Mouse (Mus musculus): ENCODE data around the gene Olfr718-ps1. TPM values are rescaled to one million over a fixed set of nuclear protein-coding genes. Genes with fewer than 3 reads are reported as not detected.

Olfr718-ps1 gene
- polyA plus RNA-seq, 1 experiment: not detected

GRCm38 (mm10) chr5:143129101-143129500 is 18.3 kb downstream of the Olfr718-ps1 start:
- H3K4me3 ChIP-seq (ENCODE audit: low read depth, low read length): no peak overlapping the region
- no peak for TF ChIP-seq POLR2A (IDR thresholded peaks at IDR 0.05; ENCODE audit: low read depth, low read length)
- no peak for TF ChIP-seq CTCF (IDR thresholded peaks at IDR 0.05; ENCODE audit: extremely low read depth, insufficient read length, insufficient replicate concordance, low read depth, low read length)
- 0 out of 2 replicates have a peak, but pooled peaks cover 3% of the 10 kb centered on the region for H3K27me3 ChIP-seq (ENCODE audit: control insufficient read depth, insufficient read depth, low read length)
- peaks cover 6% of the 10 kb centered on the region; the same call in 1 of the 2 replicates for H3K4me1 ChIP-seq (ENCODE audit: control insufficient read depth, insufficient read depth, insufficient read length, low read length)
- no peak overlapping the region for H3K27ac ChIP-seq (ENCODE audit: insufficient read depth, low read depth, low read length)
- WGBS: 90% methylated on average over 16 of the region's 16 CpGs
- no peaks in the 10 kb centered on the region for H3K36me3 ChIP-seq (ENCODE audit: control insufficient read depth, insufficient read depth, low read length)

- Histone ChIP-seq H3K27me3 (ENCODE audit: control insufficient read depth, insufficient read depth, low read length) (0 out of 2 replicates have a peak, but pooled peaks cover 3% of the 10 kb centered on the region), H3K4me3 (ENCODE audit: low read depth, low read length) (no peak overlapping the region), H3K27ac (ENCODE audit: insufficient read depth, low read depth, low read length) (no peak overlapping the region), H3K36me3 (ENCODE audit: control insufficient read depth, insufficient read depth, low read length) (no peaks in the 10 kb centered on the region), H3K4me1 (ENCODE audit: control insufficient read depth, insufficient read depth, insufficient read length, low read length) (peaks cover 3% of the 10 kb centered on the region; the same call in 1 of the 2 replicates)
- no peak for TF ChIP-seq CTCF (IDR thresholded peaks at IDR 0.05; ENCODE audit: extremely low read depth, insufficient read length, insufficient replicate concordance, low read depth, low read length)
- no peak for TF ChIP-seq POLR2A (IDR thresholded peaks at IDR 0.05; ENCODE audit: low read depth, low read length)
- 81% methylated on average over 8 of the region's 8 CpGs for WGBS
Observed at GRCm38 (mm10) chr5:143127837-143128236, 19.5 kb downstream of the Olfr718-ps1 start.

DNA sequence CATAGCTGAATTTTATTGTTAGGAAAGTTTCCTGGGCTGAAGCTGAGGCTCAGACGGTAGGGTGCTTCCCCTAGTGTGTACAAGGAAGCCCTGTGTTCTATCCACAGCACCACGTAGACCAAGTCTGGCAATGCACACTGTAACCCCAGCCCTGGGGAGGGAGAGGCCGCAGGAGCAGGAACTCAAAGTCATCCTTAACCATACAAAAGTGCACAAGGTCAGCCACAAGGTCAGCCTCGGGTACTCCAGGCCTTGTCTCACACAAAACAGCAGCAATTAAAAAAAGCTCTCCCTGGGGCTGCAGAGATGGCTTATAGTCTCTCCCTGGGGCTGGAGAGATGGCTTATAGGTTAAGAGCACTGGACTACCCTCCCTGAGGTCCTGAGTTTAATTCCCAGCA is 20.5 kb downstream of the Olfr718-ps1 start:
- TF ChIP-seq CTCF (IDR thresholded peaks at IDR 0.05; ENCODE audit: extremely low read depth, insufficient read length, insufficient replicate concordance, low read depth, low read length): no peak
- no peak for TF ChIP-seq POLR2A (IDR thresholded peaks at IDR 0.05; ENCODE audit: low read depth, low read length)
- 57% methylated on average over 4 of the region's 4 CpGs for WGBS
- H3K4me3 ChIP-seq (ENCODE audit: low read depth, low read length): no peak overlapping the region
- no peaks in the 10 kb centered on the region for H3K36me3 ChIP-seq (ENCODE audit: control insufficient read depth, insufficient read depth, low read length)
- no peaks in the 10 kb centered on the region for H3K4me1 ChIP-seq (ENCODE audit: control insufficient read depth, insufficient read depth, insufficient read length, low read length)
- H3K27ac ChIP-seq (ENCODE audit: insufficient read depth, low read depth, low read length): no peak overlapping the region
- H3K27me3 ChIP-seq (ENCODE audit: control insufficient read depth, insufficient read depth, low read length): 0 out of 2 replicates have a peak, but pooled peaks cover 3% of the 10 kb centered on the region

- no peak for TF ChIP-seq POLR2A (IDR thresholded peaks at IDR 0.05; ENCODE audit: low read depth, low read length)
- TF ChIP-seq CTCF (IDR thresholded peaks at IDR 0.05; ENCODE audit: extremely low read depth, insufficient read length, insufficient replicate concordance, low read depth, low read length): no peak
- WGBS: 87% methylated on average over 9 of the region's 9 CpGs
- no peak overlapping the region for H3K4me3 ChIP-seq (ENCODE audit: low read depth, low read length)
Observed at GRCm38 (mm10) chr5:143126089-143126488, 21.3 kb downstream of the Olfr718-ps1 start.

GRCm38 (mm10) chr5:143125601-143126000 is 21.8 kb downstream of the Olfr718-ps1 start:
- WGBS: 65% methylated on average over 7 of the region's 7 CpGs
- TF ChIP-seq CTCF (IDR thresholded peaks at IDR 0.05; ENCODE audit: extremely low read depth, insufficient read length, insufficient replicate concordance, low read depth, low read length): no peak
- no peak for TF ChIP-seq POLR2A (IDR thresholded peaks at IDR 0.05; ENCODE audit: low read depth, low read length)
- H3K27ac ChIP-seq (ENCODE audit: insufficient read depth, low read depth, low read length): no peak overlapping the region
- H3K4me3 ChIP-seq (ENCODE audit: low read depth, low read length): no peak overlapping the region
- H3K4me1 ChIP-seq (ENCODE audit: control insufficient read depth, insufficient read depth, insufficient read length, low read length): no peaks in the 10 kb centered on the region
- no peaks in the 10 kb centered on the region for H3K36me3 ChIP-seq (ENCODE audit: control insufficient read depth, insufficient read depth, low read length)
- H3K27me3 ChIP-seq (ENCODE audit: control insufficient read depth, insufficient read depth, low read length): 0 out of 2 replicates have a peak, but pooled peaks cover 3% of the 10 kb centered on the region

More at GRCm38 (mm10) chr5:143126089-143126488, 21.3 kb downstream of the Olfr718-ps1 start:
- Histone ChIP-seq H3K36me3 (ENCODE audit: control insufficient read depth, insufficient read depth, low read length) (no peaks in the 10 kb centered on the region), H3K27me3 (ENCODE audit: control insufficient read depth, insufficient read depth, low read length) (0 out of 2 replicates have a peak, but pooled peaks cover 3% of the 10 kb centered on the region), H3K4me1 (ENCODE audit: control insufficient read depth, insufficient read depth, insufficient read length, low read length) (no peaks in the 10 kb centered on the region), H3K27ac (ENCODE audit: insufficient read depth, low read depth, low read length) (no peak overlapping the region)

DNA sequence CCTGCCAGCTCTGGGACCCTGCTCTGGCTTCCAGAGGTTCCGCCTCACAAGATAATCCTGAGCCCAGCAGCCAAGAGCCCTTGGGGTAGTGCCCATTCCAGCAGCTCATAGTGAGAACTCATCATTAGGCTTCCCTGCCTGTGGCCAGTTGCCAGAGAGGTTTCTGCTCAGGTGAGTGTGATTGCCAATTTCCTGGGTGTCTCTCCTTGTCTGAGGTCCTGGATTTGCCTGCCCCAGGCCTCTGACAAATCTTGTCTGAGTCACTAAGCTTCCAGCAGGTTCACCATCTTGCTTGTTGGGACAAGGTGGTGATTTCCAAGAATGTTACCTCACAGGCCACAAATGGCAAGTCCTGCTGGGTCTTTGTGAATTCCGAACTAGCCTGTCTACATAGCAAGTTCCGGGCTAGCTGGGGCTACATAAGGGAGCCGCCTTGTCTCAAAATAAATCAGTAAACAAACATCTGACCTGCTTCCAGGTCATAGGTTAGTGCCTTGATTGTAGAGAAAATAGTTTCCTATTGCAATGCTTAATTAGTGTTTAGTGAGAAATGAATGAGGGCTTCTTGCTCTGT is 22.5 kb downstream of the Olfr718-ps1 start:
- Histone ChIP-seq H3K36me3 (ENCODE audit: control insufficient read depth, insufficient read depth, low read length) (no peaks in the 10 kb centered on the region), H3K4me3 (ENCODE audit: low read depth, low read length) (no peak overlapping the region), H3K4me1 (ENCODE audit: control insufficient read depth, insufficient read depth, insufficient read length, low read length) (no peaks in the 10 kb centered on the region), H3K27ac (ENCODE audit: insufficient read depth, low read depth, low read length) (no peak overlapping the region), H3K27me3 (ENCODE audit: control insufficient read depth, insufficient read depth, low read length) (no peaks in the 10 kb centered on the region)
- no peak for TF ChIP-seq POLR2A (IDR thresholded peaks at IDR 0.05; ENCODE audit: low read depth, low read length)
- no peak for TF ChIP-seq CTCF (IDR thresholded peaks at IDR 0.05; ENCODE audit: extremely low read depth, insufficient read length, insufficient replicate concordance, low read depth, low read length)
- WGBS: 84% methylated on average over 4 of the region's 4 CpGs

GRCm38 (mm10) chr5:143122673-143123072 is 24.7 kb downstream of the Olfr718-ps1 start:
- Histone ChIP-seq H3K27ac (ENCODE audit: insufficient read depth, low read depth, low read length) (no peak overlapping the region), H3K4me1 (ENCODE audit: control insufficient read depth, insufficient read depth, insufficient read length, low read length) (no peaks in the 10 kb centered on the region), H3K27me3 (ENCODE audit: control insufficient read depth, insufficient read depth, low read length) (no peaks in the 10 kb centered on the region), H3K4me3 (ENCODE audit: low read depth, low read length) (no peak overlapping the region), H3K36me3 (ENCODE audit: control insufficient read depth, insufficient read depth, low read length) (no peaks in the 10 kb centered on the region)
- WGBS: 37% methylated on average over 1 of the region's 1 CpGs
- TF ChIP-seq POLR2A (IDR thresholded peaks at IDR 0.05; ENCODE audit: low read depth, low read length) (no peak), CTCF (IDR thresholded peaks at IDR 0.05; ENCODE audit: extremely low read depth, insufficient read length, insufficient replicate concordance, low read depth, low read length) (no peak)
